Mouse (Mus musculus) cortical plate, adult 2 months (tissue): ENCODE results near the gene Mgst3.

ENCODE experiments used
- CTCF ChIP-seq: fragments of 200-500 bp; IDR thresholded peaks from 2 replicates; pipeline ENCODE4 v1.5.1; 2011; ENCODE audit warnings: mild to moderate bottlenecking, control low read depth, low read length; ENCODE audit not compliant: insufficient read depth; ENCODE audit errors: extremely low read depth
- POLR2A ChIP-seq: fragments of 200-500 bp; IDR thresholded peaks from 2 replicates; pipeline ENCODE4 v1.6.1; 2011; ENCODE audit warnings: mild to moderate bottlenecking, low read length, control low read depth; ENCODE audit not compliant: insufficient read depth; ENCODE audit errors: extremely low read depth

DNA sequence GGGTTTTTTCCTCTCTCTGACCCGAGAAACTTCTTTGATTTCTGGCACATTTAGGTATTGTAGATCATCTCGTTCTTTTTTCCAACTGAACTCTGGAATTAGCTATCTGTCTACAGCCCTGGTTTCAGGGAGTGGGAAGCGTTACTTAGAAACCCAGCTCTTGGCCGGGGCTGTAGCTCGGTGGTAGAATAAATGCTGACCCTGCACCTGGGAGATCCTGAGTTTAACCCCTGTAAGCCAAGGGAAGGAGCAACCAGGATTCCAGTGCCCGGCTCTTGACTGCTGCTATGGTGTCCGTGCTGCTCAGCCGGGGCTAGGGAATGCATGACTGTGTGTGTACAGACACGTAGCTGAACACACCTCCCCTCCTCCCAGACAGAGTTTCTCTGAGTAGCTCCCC lies 34.9 kb downstream of the Mgst3 start:
- TF ChIP-seq CTCF (no peak), POLR2A (no peak)
